Mouse (Mus musculus) kidney, adult 11 months (tissue): ENCODE measurements around the gene H2-M10.2.

Source experiments
- DNase-seq: peaks from one replicate; pipeline ENCODE4 v3.0.0; 2022

The H2-M10.2 gene

GRCm38 (mm10) chr17:36252250-36252876, 33.9 kb downstream of the H2-M10.2 start:
- no peak for DNase-seq

GRCm38 (mm10) chr17:36248886-36249285, 37.4 kb downstream of the H2-M10.2 start:
- no peak for DNase-seq

GRCm38 (mm10) chr17:36245741-36246140, 40.5 kb downstream of the H2-M10.2 start:
- DNase-seq: no peak

- no peak for DNase-seq
Measured at GRCm38 (mm10) chr17:36244031-36244430, 42.3 kb downstream of the H2-M10.2 start.

- no peak for DNase-seq
Measured at GRCm38 (mm10) chr17:36240637-36241213, 45.6 kb downstream of the H2-M10.2 start.

GRCm38 (mm10) chr17:36237321-36237921, 48.9 kb downstream of the H2-M10.2 start:
- DNase-seq: no peak

- peak; percentile 61 for DNase-seq
Measured at GRCm38 (mm10) chr17:36235300-36235699, 51.0 kb downstream of the H2-M10.2 start.
